Mouse (Mus musculus): ENCODE results near the gene Gm20388.

DNA sequence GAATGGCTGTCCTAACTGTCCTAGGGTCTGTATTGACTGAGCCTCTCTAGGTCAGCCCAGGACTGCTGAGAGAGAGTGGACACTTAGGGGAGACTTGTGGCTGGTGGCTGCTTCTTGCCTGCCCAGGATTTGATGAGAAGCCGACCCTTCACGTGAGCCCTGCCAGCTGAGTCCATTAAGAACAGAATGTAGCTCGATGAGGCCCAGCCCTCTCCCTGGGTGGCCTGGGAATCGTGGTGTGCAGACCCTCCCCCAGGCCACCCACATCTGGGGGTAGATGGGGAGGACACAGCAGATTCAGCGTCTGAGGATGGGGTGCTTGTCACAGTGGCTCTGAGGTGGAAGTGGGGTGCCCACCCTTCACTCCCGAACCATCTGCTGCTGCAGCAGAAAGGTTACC is 1001.8 kb downstream of the Gm20388 start:
- no peak for TF ChIP-seq CTCF (IDR thresholded peaks at IDR 0.05; ENCODE audit: low read depth)
- TF ChIP-seq EP300 (optimal IDR thresholded peaks at IDR 0.05) = no peak
